Mouse (Mus musculus) right cerebral cortex, postnatal 25 days (tissue): Measurements from ENCODE around the gene Ermp1.
"Not testable (repeated sequence)": the region's sequence is repeated elsewhere in the genome, so short reads cannot be mapped to it uniquely, and the experiment has no call there.

Experiments
- DNase-seq: peaks from one replicate; pipeline ENCODE4 v3.0.0; 2022

Gene Ermp1

DNA sequence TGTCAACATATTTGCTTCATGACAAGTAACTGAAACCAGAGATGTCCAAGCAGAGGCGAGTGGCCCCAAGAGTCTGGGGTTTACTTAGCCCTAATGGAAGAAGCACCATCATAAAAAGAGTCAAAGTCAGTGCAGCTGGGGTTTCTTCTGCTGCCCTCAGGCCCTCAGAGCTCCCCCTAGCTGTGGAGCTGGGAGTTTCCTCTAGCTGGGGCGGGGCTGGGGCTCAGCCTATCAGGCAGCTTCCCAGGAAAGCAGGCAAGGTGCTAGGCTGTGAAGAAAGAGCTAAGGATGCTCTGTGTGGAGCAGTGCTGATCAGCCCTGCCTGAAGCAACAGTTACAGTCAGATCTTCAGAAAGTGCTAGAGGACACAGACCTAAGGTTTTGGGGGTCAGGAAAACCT lies 51.2 kb downstream of the Ermp1 start:
- DNase-seq = no peak

DNA sequence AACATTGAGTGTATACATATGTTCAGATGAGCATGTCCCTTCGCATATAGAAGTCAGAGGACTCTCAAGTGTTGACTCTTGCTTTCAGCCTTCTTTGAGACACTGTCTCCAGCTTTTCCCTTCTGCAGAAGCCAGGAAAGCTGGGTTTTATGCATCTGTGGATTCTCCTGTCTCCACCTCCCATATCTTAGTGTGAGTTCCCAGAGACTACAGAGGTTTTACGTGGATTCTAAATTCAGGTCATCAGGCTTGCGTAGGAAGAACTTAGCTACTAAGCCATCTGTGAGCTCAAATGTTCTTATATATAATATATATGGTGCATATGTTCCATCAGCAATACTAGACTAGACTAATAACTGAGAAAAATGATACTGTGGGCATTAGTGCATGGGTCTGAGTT lies 51.9 kb downstream of the Ermp1 start:
- DNase-seq = no peak

DNA sequence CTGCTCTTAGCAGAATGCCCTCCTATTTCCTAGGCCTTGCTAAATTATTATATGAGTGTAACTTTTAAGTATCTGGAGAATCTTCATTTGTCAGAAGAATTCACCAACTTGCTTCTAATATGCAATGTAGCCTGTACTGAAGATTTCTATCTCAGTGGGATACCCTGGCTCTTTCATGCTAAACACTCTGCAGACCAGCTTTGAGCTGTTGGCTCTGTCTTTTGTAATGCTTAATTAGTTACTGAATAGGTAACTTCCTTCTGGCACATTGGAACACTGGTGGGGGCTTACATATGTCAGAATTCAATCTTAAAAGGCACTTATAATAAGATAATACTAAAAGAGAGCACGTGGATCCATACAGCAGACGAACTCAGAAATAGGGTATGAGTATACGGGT lies 54.4 kb downstream of the Ermp1 start:
- not testable (repeated sequence) for DNase-seq

DNA sequence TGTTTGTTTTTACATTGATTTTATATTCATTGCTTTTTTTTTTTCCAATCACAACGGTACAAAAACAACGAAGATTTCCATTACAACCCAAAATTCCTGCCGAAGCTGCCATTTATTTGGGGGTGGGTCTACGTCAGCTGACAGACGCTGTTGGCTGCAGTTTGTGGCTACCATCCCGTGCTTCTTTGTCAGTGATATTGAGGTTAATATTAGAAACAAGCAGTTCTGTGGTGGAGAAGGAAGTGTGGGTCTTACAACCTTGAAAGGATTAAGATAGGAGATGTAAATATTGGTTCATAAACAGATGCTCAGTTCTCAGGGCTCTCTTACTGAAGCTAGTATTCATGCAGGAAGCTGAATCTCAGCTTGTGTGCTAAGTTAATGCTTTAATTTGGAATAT lies 64.5 kb downstream of the Ermp1 start:
- DNase-seq = no peak

DNA sequence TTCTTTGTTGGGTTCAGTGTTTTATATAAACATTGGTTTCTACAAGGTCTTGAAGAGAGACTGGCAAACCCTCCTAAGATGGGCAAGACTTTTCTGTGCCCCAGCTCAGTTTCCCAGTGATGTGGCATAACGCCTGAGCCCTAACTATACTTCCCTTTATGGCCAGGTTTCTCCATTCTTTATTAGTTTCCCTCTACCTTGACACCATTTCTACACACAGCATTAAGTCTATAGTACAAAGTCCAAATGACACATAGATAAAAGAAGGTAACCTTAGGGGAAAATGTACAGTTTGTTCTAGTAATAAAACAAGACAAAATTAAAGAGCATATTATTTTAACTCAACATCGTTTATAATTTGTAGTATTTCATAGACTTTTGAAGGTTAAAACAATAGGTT lies 65.8 kb downstream of the Ermp1 start:
- no peak for DNase-seq

DNA sequence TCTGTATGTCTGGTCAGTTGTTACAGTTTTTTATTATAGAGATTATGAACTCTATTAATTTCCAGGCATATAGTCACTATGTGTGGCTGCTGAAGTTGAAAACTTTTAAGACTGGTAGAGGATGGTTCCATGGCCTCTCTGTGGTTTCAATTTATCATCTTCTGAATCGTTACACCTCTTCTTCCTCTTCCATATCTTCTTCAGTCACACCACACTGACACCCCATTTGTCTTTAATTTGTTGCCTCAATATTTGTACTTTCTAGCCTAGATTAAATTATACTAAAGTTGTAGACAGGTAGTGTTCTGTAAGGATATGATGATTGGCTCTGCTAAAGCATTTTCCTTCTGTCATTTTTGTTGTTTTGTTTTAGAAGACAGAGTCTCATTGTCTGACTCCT lies 81.7 kb downstream of the Ermp1 start:
- no peak for DNase-seq

DNA sequence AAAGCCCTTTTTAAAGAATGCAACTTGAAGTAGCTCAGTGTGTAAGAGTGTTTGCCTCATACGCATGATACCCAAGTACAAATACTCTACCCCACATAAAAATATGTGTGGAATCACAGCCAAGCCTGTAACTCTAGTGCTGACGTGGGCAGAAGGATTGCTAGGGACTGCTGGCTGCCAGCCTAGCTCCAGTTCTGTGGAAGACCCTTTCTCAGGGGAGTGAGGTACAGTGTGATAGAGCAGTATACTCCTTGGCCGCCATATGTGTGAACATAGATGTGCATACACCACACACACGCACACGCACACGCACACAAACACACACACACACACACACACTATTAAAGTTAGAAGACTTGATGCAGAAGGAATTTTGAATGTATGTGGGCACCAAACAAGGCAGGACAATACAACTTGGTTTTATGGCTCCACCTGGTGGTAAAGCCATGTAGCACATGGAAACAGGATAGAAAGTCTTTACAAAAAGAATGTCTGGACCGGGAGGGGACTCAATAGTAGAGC lies 84.9 kb downstream of the Ermp1 start:
- peak; percentile 23 for DNase-seq

DNA sequence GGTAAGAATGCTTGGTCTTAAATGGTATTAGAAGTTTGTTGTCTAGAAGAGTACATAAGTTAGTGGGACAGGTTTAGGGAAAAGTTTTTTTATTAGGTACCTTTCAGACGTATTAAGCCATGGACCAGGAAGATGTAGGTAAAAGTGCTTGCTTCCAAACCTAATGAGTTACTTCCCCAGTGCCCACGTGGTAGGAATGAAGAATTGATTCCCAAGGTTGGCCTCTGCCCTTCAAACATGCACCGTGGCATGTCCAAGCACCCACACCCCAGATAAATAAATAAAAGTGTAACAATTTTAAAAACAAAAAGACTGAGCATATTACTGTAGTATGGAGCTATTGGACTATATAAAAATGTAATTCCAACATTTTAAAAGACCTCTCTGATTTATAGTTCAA lies 85.6 kb downstream of the Ermp1 start:
- no peak for DNase-seq

DNA sequence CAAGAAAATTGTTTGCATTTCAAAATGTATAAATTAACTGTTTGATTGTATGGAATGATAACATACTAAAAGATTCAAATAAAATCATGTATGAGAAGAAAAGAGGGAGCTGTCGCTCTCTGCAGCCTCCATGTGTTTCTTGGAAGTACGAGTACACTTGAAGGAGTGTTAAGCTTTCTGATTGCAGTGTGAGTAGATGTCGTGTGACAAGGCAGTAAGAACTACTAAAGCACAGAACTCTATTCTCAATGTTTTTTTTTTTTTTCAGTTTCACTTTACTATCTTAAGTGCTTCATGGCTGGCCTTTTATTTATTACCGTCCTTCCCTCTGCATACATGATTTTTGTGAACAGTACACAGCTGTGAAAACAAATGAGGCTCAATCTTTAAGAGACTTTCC lies 86.0 kb downstream of the Ermp1 start:
- DNase-seq = no peak
